Mouse (Mus musculus): ENCODE measurements around the gene Myh14. TPM values are rescaled to one million over a fixed set of nuclear protein-coding genes. Genes with fewer than 3 reads are reported as not detected.

Myh14 gene
- polyA plus RNA-seq, 1 experiment: 0.02 TPM

- H3K36me3 ChIP-seq (replicated peaks; ENCODE audit: low read length): no peaks in the 10 kb centered on the region
- H3K4me3 ChIP-seq (replicated peaks): peak overlapping the region; percentile 19
Measured at GRCm38 (mm10) chr7:44697191-44697710, 26.6 kb upstream of the Myh14 start.

GRCm38 (mm10) chr7:44695223-44695622 lies 24.6 kb upstream of the Myh14 start:
- peaks cover 15% of the 10 kb centered on the region for H3K4me1 ChIP-seq

More at GRCm38 (mm10) chr7:44697191-44697710, 26.6 kb upstream of the Myh14 start:
- peaks cover 26% of the 10 kb centered on the region for H3K4me1 ChIP-seq
- H3K27me3 ChIP-seq (replicated peaks): peaks cover 56% of the 10 kb centered on the region
- TF ChIP-seq GATA1 (IDR thresholded peaks at IDR 0.05; ENCODE audit: borderline replicate concordance, low read length) (no peak), FLI1 (IDR thresholded peaks at IDR 0.05; ENCODE audit: low read length) (no peak)
- H3K9me3 ChIP-seq: no peaks in the 10 kb centered on the region

GRCm38 (mm10) chr7:44693427-44694175 lies 23.0 kb upstream of the Myh14 start:
- no peak for TF ChIP-seq GATA1 (IDR thresholded peaks at IDR 0.05; ENCODE audit: borderline replicate concordance, low read length)
- no peak for TF ChIP-seq FLI1 (IDR thresholded peaks at IDR 0.05; ENCODE audit: low read length)
- no peaks in the 10 kb centered on the region for H3K36me3 ChIP-seq (replicated peaks; ENCODE audit: low read length)

More at GRCm38 (mm10) chr7:44695223-44695622, 24.6 kb upstream of the Myh14 start:
- Histone ChIP-seq H3K4me3 (replicated peaks) (no peak overlapping the region), H3K27me3 (replicated peaks) (peaks cover 55% of the 10 kb centered on the region), H3K36me3 (replicated peaks; ENCODE audit: low read length) (no peaks in the 10 kb centered on the region), H3K9me3 (0 out of 2 replicates have a peak, but pooled peaks cover 5% of the 10 kb centered on the region)
- TF ChIP-seq FLI1 (IDR thresholded peaks at IDR 0.05; ENCODE audit: low read length): no peak
- no peak for TF ChIP-seq GATA1 (IDR thresholded peaks at IDR 0.05; ENCODE audit: borderline replicate concordance, low read length)

GRCm38 (mm10) chr7:44689331-44689730 lies 18.7 kb upstream of the Myh14 start:
- no peaks in the 10 kb centered on the region for H3K36me3 ChIP-seq (replicated peaks; ENCODE audit: low read length)
- peaks cover 43% of the 10 kb centered on the region for H3K27me3 ChIP-seq (replicated peaks)
- H3K4me3 ChIP-seq (replicated peaks): no peak overlapping the region
- TF ChIP-seq GATA1 (IDR thresholded peaks at IDR 0.05; ENCODE audit: borderline replicate concordance, low read length) (no peak), FLI1 (IDR thresholded peaks at IDR 0.05; ENCODE audit: low read length) (no peak)
- peaks cover 10% of the 10 kb centered on the region for H3K4me1 ChIP-seq
- peaks cover 18% of the 10 kb centered on the region for H3K9me3 ChIP-seq

More at GRCm38 (mm10) chr7:44693427-44694175, 23.0 kb upstream of the Myh14 start:
- Histone ChIP-seq H3K4me3 (replicated peaks) (no peak overlapping the region), H3K27me3 (replicated peaks) (peaks cover 47% of the 10 kb centered on the region), H3K9me3 (peaks cover 17% of the 10 kb centered on the region), H3K4me1 (peaks cover 15% of the 10 kb centered on the region)

GRCm38 (mm10) chr7:44688890-44689289 lies 18.2 kb upstream of the Myh14 start:
- no peak for TF ChIP-seq GATA1 (IDR thresholded peaks at IDR 0.05; ENCODE audit: borderline replicate concordance, low read length)
- no peak for TF ChIP-seq FLI1 (IDR thresholded peaks at IDR 0.05; ENCODE audit: low read length)
- no peaks in the 10 kb centered on the region for H3K36me3 ChIP-seq (replicated peaks; ENCODE audit: low read length)
- H3K9me3 ChIP-seq: peaks cover 18% of the 10 kb centered on the region
- H3K4me3 ChIP-seq (replicated peaks): no peak overlapping the region
- H3K4me1 ChIP-seq: peaks cover 10% of the 10 kb centered on the region
- peaks cover 42% of the 10 kb centered on the region for H3K27me3 ChIP-seq (replicated peaks)

- H3K36me3 ChIP-seq (replicated peaks; ENCODE audit: low read length): no peaks in the 10 kb centered on the region
- H3K4me1 ChIP-seq: peaks cover 10% of the 10 kb centered on the region
- H3K9me3 ChIP-seq: peaks cover 33% of the 10 kb centered on the region
- H3K4me3 ChIP-seq (replicated peaks): no peak overlapping the region
- H3K27me3 ChIP-seq (replicated peaks): peaks cover 39% of the 10 kb centered on the region
- TF ChIP-seq FLI1 (IDR thresholded peaks at IDR 0.05; ENCODE audit: low read length) (no peak), GATA1 (IDR thresholded peaks at IDR 0.05; ENCODE audit: borderline replicate concordance, low read length) (no peak)
Measured at GRCm38 (mm10) chr7:44685531-44686402, 15.1 kb upstream of the Myh14 start.

GRCm38 (mm10) chr7:44683656-44684055 lies 13.0 kb upstream of the Myh14 start:
- Histone ChIP-seq H3K4me3 (replicated peaks) (no peak overlapping the region), H3K4me1 (peaks cover 10% of the 10 kb centered on the region), H3K36me3 (replicated peaks; ENCODE audit: low read length) (no peaks in the 10 kb centered on the region), H3K9me3 (peaks cover 18% of the 10 kb centered on the region), H3K27me3 (replicated peaks) (peaks cover 37% of the 10 kb centered on the region)
- no peak for TF ChIP-seq GATA1 (IDR thresholded peaks at IDR 0.05; ENCODE audit: borderline replicate concordance, low read length)
- no peak for TF ChIP-seq FLI1 (IDR thresholded peaks at IDR 0.05; ENCODE audit: low read length)

GRCm38 (mm10) chr7:44676611-44677010 lies 6.0 kb upstream of the Myh14 start:
- Histone ChIP-seq H3K9me3 (peaks cover 31% of the 10 kb centered on the region), H3K4me1 (no peaks in the 10 kb centered on the region), H3K27me3 (replicated peaks) (peaks cover 33% of the 10 kb centered on the region), H3K36me3 (replicated peaks; ENCODE audit: low read length) (no peaks in the 10 kb centered on the region), H3K4me3 (replicated peaks) (no peak overlapping the region)
- TF ChIP-seq FLI1 (IDR thresholded peaks at IDR 0.05; ENCODE audit: low read length) (no peak), GATA1 (IDR thresholded peaks at IDR 0.05; ENCODE audit: borderline replicate concordance, low read length) (no peak)

- peaks cover 36% of the 10 kb centered on the region for H3K27me3 ChIP-seq (replicated peaks)
- no peaks in the 10 kb centered on the region for H3K36me3 ChIP-seq (replicated peaks; ENCODE audit: low read length)
- no peak overlapping the region for H3K4me3 ChIP-seq (replicated peaks)
- no peak for TF ChIP-seq FLI1 (IDR thresholded peaks at IDR 0.05; ENCODE audit: low read length)
- TF ChIP-seq GATA1 (IDR thresholded peaks at IDR 0.05; ENCODE audit: borderline replicate concordance, low read length): no peak
- peaks cover 27% of the 10 kb centered on the region for H3K9me3 ChIP-seq
- H3K4me1 ChIP-seq: peaks cover under 1% of the 10 kb centered on the region; the same call in 1 of the 2 replicates
Measured at GRCm38 (mm10) chr7:44676126-44676525, 5.5 kb upstream of the Myh14 start.

Data from megakaryocyte, embryonic 14.5 days (primary cell).